Mouse (Mus musculus): ENCODE results near the gene Slc5a11. TPM values are rescaled to one million over a fixed set of nuclear protein-coding genes. Genes with fewer than 3 reads are reported as not detected.

Slc5a11 gene
- polyA plus RNA-seq, 1 experiment from 2014 or later = 0.27 TPM

DNA sequence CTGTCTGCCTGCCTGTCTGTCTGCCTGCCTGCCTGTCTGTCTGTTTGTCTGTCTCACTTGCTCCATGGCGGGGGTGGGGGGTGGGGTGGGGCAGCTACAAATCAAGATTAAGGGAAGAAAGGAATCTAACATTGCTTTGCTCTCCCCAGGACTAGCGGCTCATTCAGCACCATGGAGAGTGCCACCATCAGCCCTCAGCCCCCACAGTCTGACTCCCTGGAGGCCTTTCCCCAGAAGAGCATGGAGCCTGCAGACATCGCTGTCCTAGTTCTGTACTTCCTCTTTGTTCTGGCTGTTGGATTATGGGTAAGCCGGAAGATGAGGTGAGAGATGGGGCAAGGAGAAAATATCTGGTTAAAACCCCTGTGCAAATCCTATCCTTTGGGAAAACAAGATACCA is 20.9 kb downstream of the Slc5a11 start:
- WGBS (ENCODE audit: insufficient replicate concordance) = 15% methylated on average over 4 of the region's 4 CpGs
- H3K27ac ChIP-seq (ENCODE audit: low read depth) = no peak overlapping the region
- H3K9ac ChIP-seq (replicated peaks) = no peak overlapping the region
- DNase-seq (peak; percentile 49), ATAC-seq (no peak)
- no peak overlapping the region for H3K4me3 ChIP-seq (ENCODE audit: low read depth, low read length)
- no peaks in the 10 kb centered on the region for H3K36me3 ChIP-seq (replicated peaks; ENCODE audit: insufficient read depth, low read length)
- H3K27me3 ChIP-seq (ENCODE audit: insufficient read depth, low read length) = no peaks in the 10 kb centered on the region
- H3K4me2 ChIP-seq (ENCODE audit: low read depth, low read length) = no peak overlapping the region
- H3K4me1 ChIP-seq (ENCODE audit: insufficient read depth) = no peaks in the 10 kb centered on the region
- no peak for TF ChIP-seq CTCF (IDR thresholded peaks at IDR 0.05; ENCODE audit: low read depth)
- no peak for TF ChIP-seq EP300 (IDR thresholded peaks at IDR 0.05; ENCODE audit: low read depth)
- no peaks in the 10 kb centered on the region for H3K9me3 ChIP-seq (ENCODE audit: low read length)

GRCm38 (mm10) chr7:123238621-123239020 is 24.0 kb downstream of the Slc5a11 start:
- Histone ChIP-seq H3K9me3 (ENCODE audit: low read length) (no peaks in the 10 kb centered on the region), H3K36me3 (replicated peaks; ENCODE audit: insufficient read depth, low read length) (no peaks in the 10 kb centered on the region), H3K4me2 (ENCODE audit: low read depth, low read length) (no peak overlapping the region), H3K9ac (replicated peaks) (no peak overlapping the region), H3K27ac (ENCODE audit: low read depth) (no peak overlapping the region), H3K4me3 (ENCODE audit: low read depth, low read length) (no peak overlapping the region), H3K4me1 (ENCODE audit: insufficient read depth) (no peaks in the 10 kb centered on the region), H3K27me3 (ENCODE audit: insufficient read depth, low read length) (no peaks in the 10 kb centered on the region)
- TF ChIP-seq CTCF (IDR thresholded peaks at IDR 0.05; ENCODE audit: low read depth) (no peak), EP300 (IDR thresholded peaks at IDR 0.05; ENCODE audit: low read depth) (no peak)
- no peak for ATAC-seq
- WGBS (ENCODE audit: insufficient replicate concordance) = 79% methylated on average over 4 of the region's 4 CpGs
- DNase-seq = no peak

DNA sequence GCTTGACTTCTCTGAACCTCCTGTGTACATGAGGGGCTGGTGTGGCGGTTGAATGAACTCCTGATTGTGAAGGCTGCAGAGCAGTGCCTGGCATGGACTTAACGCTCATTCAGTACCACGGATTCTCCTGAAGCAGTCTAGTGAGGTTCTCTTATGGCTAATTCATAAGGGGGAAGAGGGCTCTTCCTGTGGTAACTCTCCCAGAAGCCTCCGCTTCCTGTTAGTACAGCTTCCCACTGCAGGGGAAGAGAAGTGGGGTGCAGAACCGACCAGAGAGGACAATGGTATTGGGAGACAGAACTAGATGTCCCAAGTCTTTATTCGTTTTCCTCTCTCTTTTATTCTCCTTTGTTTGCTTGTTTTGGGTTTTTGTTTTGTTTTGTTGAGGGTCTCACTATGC is 25.5 kb downstream of the Slc5a11 start:
- H3K4me2 ChIP-seq (ENCODE audit: low read depth, low read length) = peak overlapping the region; percentile 32; the same call in 1 of the 2 replicates
- no peak overlapping the region for H3K27ac ChIP-seq (ENCODE audit: low read depth)
- WGBS (ENCODE audit: insufficient replicate concordance) = 30% methylated on average over 6 of the region's 6 CpGs
- no peaks in the 10 kb centered on the region for H3K36me3 ChIP-seq (replicated peaks; ENCODE audit: insufficient read depth, low read length)
- no peaks in the 10 kb centered on the region for H3K4me1 ChIP-seq (ENCODE audit: insufficient read depth)
- no peak overlapping the region for H3K4me3 ChIP-seq (ENCODE audit: low read depth, low read length)
- ATAC-seq (no peak), DNase-seq (no peak)
- TF ChIP-seq EP300 (IDR thresholded peaks at IDR 0.05; ENCODE audit: low read depth) (no peak), CTCF (IDR thresholded peaks at IDR 0.05; ENCODE audit: low read depth) (no peak)
- no peak overlapping the region for H3K9ac ChIP-seq (replicated peaks)
- no peaks in the 10 kb centered on the region for H3K27me3 ChIP-seq (ENCODE audit: insufficient read depth, low read length)
- H3K9me3 ChIP-seq (ENCODE audit: low read length) = no peaks in the 10 kb centered on the region

GRCm38 (mm10) chr7:123242241-123242640 is 27.7 kb downstream of the Slc5a11 start:
- WGBS (ENCODE audit: insufficient replicate concordance) = 74% methylated on average over 7 of the region's 7 CpGs
- no peak overlapping the region for H3K27ac ChIP-seq (ENCODE audit: low read depth)
- H3K4me3 ChIP-seq (ENCODE audit: low read depth, low read length) = no peak overlapping the region
- DNase-seq = no peak
- TF ChIP-seq EP300 (IDR thresholded peaks at IDR 0.05; ENCODE audit: low read depth) (no peak), CTCF (IDR thresholded peaks at IDR 0.05; ENCODE audit: low read depth) (no peak)
- no peaks in the 10 kb centered on the region for H3K27me3 ChIP-seq (ENCODE audit: insufficient read depth, low read length)
- ATAC-seq = no peak
- H3K4me2 ChIP-seq (ENCODE audit: low read depth, low read length) = no peak overlapping the region
- H3K9ac ChIP-seq (replicated peaks) = no peak overlapping the region
- no peaks in the 10 kb centered on the region for H3K36me3 ChIP-seq (replicated peaks; ENCODE audit: insufficient read depth, low read length)
- no peaks in the 10 kb centered on the region for H3K4me1 ChIP-seq (ENCODE audit: insufficient read depth)
- no peaks in the 10 kb centered on the region for H3K9me3 ChIP-seq (ENCODE audit: low read length)

DNA sequence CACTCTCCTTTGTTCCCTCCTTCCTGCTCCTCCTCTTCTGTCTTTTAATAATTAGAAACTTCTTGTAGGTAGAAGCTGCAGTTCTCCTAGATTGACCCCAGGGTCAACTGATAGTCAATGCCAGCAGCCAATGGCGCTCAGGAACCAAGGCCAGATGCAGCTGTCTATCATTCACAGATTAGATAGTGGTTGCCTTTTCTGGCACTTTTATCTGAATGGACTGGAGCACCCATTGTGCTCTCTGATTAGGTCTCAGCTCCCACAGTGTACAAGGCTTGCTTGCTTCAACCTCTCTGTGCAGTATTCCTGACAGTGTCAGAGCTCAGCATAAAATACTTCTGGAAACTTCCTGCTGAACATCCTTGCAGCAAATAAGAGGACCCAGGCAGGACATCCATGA is 30.3 kb downstream of the Slc5a11 start:
- DNase-seq (no peak), ATAC-seq (no peak)
- H3K4me1 ChIP-seq (ENCODE audit: insufficient read depth) = no peaks in the 10 kb centered on the region
- H3K4me3 ChIP-seq (ENCODE audit: low read depth, low read length) = no peak overlapping the region
- H3K36me3 ChIP-seq (replicated peaks; ENCODE audit: insufficient read depth, low read length) = no peaks in the 10 kb centered on the region
- H3K9me3 ChIP-seq (ENCODE audit: low read length) = no peaks in the 10 kb centered on the region
- no peak overlapping the region for H3K9ac ChIP-seq (replicated peaks)
- no peaks in the 10 kb centered on the region for H3K27me3 ChIP-seq (ENCODE audit: insufficient read depth, low read length)
- TF ChIP-seq CTCF (IDR thresholded peaks at IDR 0.05; ENCODE audit: low read depth) (no peak), EP300 (IDR thresholded peaks at IDR 0.05; ENCODE audit: low read depth) (0 out of 2 replicates have a peak, but pooled peaks have one; percentile 16)
- 25% methylated on average over 1 of the region's 1 CpGs for WGBS (ENCODE audit: insufficient replicate concordance)
- no peak overlapping the region for H3K4me2 ChIP-seq (ENCODE audit: low read depth, low read length)
- H3K27ac ChIP-seq (ENCODE audit: low read depth) = no peak overlapping the region

GRCm38 (mm10) chr7:123246504-123247084 is 32.0 kb downstream of the Slc5a11 start:
- DNase-seq (no peak), ATAC-seq (no peak)
- H3K9ac ChIP-seq (replicated peaks) = no peak overlapping the region
- no peaks in the 10 kb centered on the region for H3K9me3 ChIP-seq (ENCODE audit: low read length)
- no peaks in the 10 kb centered on the region for H3K36me3 ChIP-seq (replicated peaks; ENCODE audit: insufficient read depth, low read length)
- H3K27me3 ChIP-seq (ENCODE audit: insufficient read depth, low read length) = no peaks in the 10 kb centered on the region
- TF ChIP-seq CTCF (IDR thresholded peaks at IDR 0.05; ENCODE audit: low read depth) (no peak), EP300 (IDR thresholded peaks at IDR 0.05; ENCODE audit: low read depth) (peak; percentile 28; the same call in 1 of the 2 replicates)
- H3K4me1 ChIP-seq (ENCODE audit: insufficient read depth) = no peaks in the 10 kb centered on the region
- 24% methylated on average over 4 of the region's 4 CpGs for WGBS (ENCODE audit: insufficient replicate concordance)
- no peak overlapping the region for H3K27ac ChIP-seq (ENCODE audit: low read depth)
- no peak overlapping the region for H3K4me2 ChIP-seq (ENCODE audit: low read depth, low read length)
- H3K4me3 ChIP-seq (ENCODE audit: low read depth, low read length) = no peak overlapping the region
